ENCODE assay signal across 15 mouse cellular contexts in genomic region chr17:24697985-24698384, GRCm38 (mm10). TPM values are rescaled to one million over a fixed set of nuclear protein-coding genes. Genes with fewer than 3 reads are reported as not detected.
DNase-seq lines count a peak whose midpoint lies in the region; ATAC-seq lines count a peak whose summit lies in the region.
"Had no signal": no experiment of that assay in that cellular context is flagged by ENCODE, and none has a peak within 500 bp of the region (broad histone marks: within the 10 kb centered on the region; RNA-seq: fewer than 3 reads in every experiment).

No protein-coding gene starts in this region.

- H3K4me2 ChIP-seq in hindbrain, embryonic 12.5 days (replicated peaks), result peak overlapping the region; percentile 15; the same call in 1 of the 2 replicates
- H3K4me2 ChIP-seq in hindbrain, embryonic 14.5 days (replicated peaks), result no peak overlapping the region
- peak overlapping the region; percentile 21; the same call in 1 of the 2 replicates for H3K4me2 ChIP-seq in intestine, embryonic 16.5 days (ENCODE audit: low read depth, low read length)

- H3K27me3 ChIP-seq in hindbrain, embryonic 12.5 days, result peaks cover 8% of the 10 kb centered on the region; the same call in 1 of the 2 replicates
- no peaks in the 10 kb centered on the region for H3K27me3 ChIP-seq in hindbrain, embryonic 14.5 days (ENCODE audit: control insufficient read depth, insufficient read depth, low read length)
- H3K27me3 ChIP-seq in intestine, embryonic 16.5 days (replicated peaks; ENCODE audit: control insufficient read depth, insufficient read depth, low read length), result no peaks in the 10 kb centered on the region

- H3K4me1 ChIP-seq in hindbrain, embryonic 12.5 days, result peaks cover 26% of the 10 kb centered on the region
- H3K4me1 ChIP-seq in hindbrain, embryonic 14.5 days (replicated peaks; ENCODE audit: control insufficient read depth, insufficient read depth, low read length), result peaks cover 16% of the 10 kb centered on the region
- peaks cover 23% of the 10 kb centered on the region for H3K4me1 ChIP-seq in intestine, embryonic 16.5 days (ENCODE audit: control insufficient read depth, insufficient read depth, low read length)

- H3K36me3 ChIP-seq in hindbrain, embryonic 12.5 days, result peaks cover 36% of the 10 kb centered on the region
- peaks cover 41% of the 10 kb centered on the region for H3K36me3 ChIP-seq in hindbrain, embryonic 14.5 days (replicated peaks; ENCODE audit: control insufficient read depth, insufficient read depth)
- H3K36me3 ChIP-seq in intestine, embryonic 16.5 days (ENCODE audit: control insufficient read depth, insufficient read depth, low read length), result peaks cover 17% of the 10 kb centered on the region

- peak overlapping the region; percentile 57 for H3K27ac ChIP-seq in hindbrain, embryonic 12.5 days
- no peak overlapping the region for H3K27ac ChIP-seq in hindbrain, embryonic 14.5 days
- peak overlapping the region; percentile 90 for H3K27ac ChIP-seq in intestine, embryonic 16.5 days (ENCODE audit: low read length)
- H3K27ac ChIP-seq: left cerebral cortex, adult 2 months; liver, embryonic 15.5 days had no signal

- H3K4me3 ChIP-seq in hindbrain, embryonic 12.5 days, result no peak overlapping the region
- H3K4me3 ChIP-seq in hindbrain, embryonic 14.5 days (replicated peaks; ENCODE audit: low read length), result no peak overlapping the region
- 0 out of 2 replicates have a peak overlapping the region, but pooled peaks have one; percentile 21 for H3K4me3 ChIP-seq in intestine, embryonic 16.5 days (ENCODE audit: low read length)
- H3K4me3 ChIP-seq: erythroblast, embryonic 14.5 days; left cerebral cortex, adult 2 months; liver, embryonic 15.5 days had no signal

- H3K9me3 ChIP-seq in hindbrain, embryonic 12.5 days (replicated peaks), result no peaks in the 10 kb centered on the region
- no peaks in the 10 kb centered on the region for H3K9me3 ChIP-seq in hindbrain, embryonic 14.5 days (ENCODE audit: control insufficient read depth, low read length)
- no peaks in the 10 kb centered on the region for H3K9me3 ChIP-seq in intestine, embryonic 16.5 days (ENCODE audit: control insufficient read depth, low read length)
- H3K9me3 ChIP-seq: liver, embryonic 15.5 days had no signal

- no peak overlapping the region for H3K9ac ChIP-seq in hindbrain, embryonic 12.5 days
- no peak overlapping the region for H3K9ac ChIP-seq in hindbrain, embryonic 14.5 days
- H3K9ac ChIP-seq in intestine, embryonic 16.5 days (ENCODE audit: low read depth, low read length), result peak overlapping the region; percentile 38
- H3K9ac ChIP-seq: liver, embryonic 15.5 days had no signal

- 19% methylated on average over 5 of the region's 5 CpGs for WGBS in hindbrain, embryonic 12.5 days
- 14% methylated on average over 5 of the region's 5 CpGs for WGBS in hindbrain, embryonic 14.5 days
- WGBS in intestine, embryonic 16.5 days, result 19% methylated on average over 5 of the region's 5 CpGs

- ATAC-seq in hindbrain, embryonic 12.5 days (ENCODE audit: low FRiP score), result no peak
- ATAC-seq in hindbrain, embryonic 14.5 days (ENCODE audit: low FRiP score), result no peak
- peak; percentile 17; the same call in 1 of the 2 replicates for ATAC-seq in intestine, embryonic 16.5 days

- DNase-seq in hindbrain, embryonic 14.5 days (ENCODE audit: low spot score), result no peak
- peak; percentile 48 for DNase-seq in thymus, postnatal 14 days
- no peak for DNase-seq in thymus, postnatal 0 days (ENCODE audit: low spot score)
- DNase-seq in gastrocnemius, postnatal 25 days, result no peak
- no peak for DNase-seq in cerebellum, adult 18-20 months
- DNase-seq: kidney, adult 9 months; midbrain, embryonic 14.5 days; right cerebral cortex, postnatal 25 days had no signal

RNA-seq across cellular contexts. Expression of gene Noxo1, which starts 2.0 kb away (rescaled TPM):
- 3.6 and 4.8 TPM in 2 replicates for polyA plus RNA-seq in hindbrain, embryonic 12.5 days (2016; fragmentation: Nextera tagmentation; extraction: Ambion mirVana)
- 1.9 and 2.4 TPM in 2 replicates for polyA plus RNA-seq in hindbrain, embryonic 14.5 days (2014; fragmentation: Nextera tagmentation; extraction: Ambion mirVana)
- polyA plus RNA-seq in thymus, postnatal 0 days (2015; fragmentation: Nextera tagmentation; extraction: Ambion mirVana), result 2.3 and 3.0 TPM in 2 replicates
- polyA plus RNA-seq in intestine, embryonic 16.5 days (2015; fragmentation: Nextera tagmentation; extraction: Ambion mirVana), result 17.7 and 19.0 TPM in 2 replicates
- under 1 TPM; 0.59 to 0.61 TPM for total RNA-seq in gastrocnemius, postnatal 25 days (2021)

RNA-seq across cellular contexts. Expression of gene Gfer, which starts 2.0 kb away (rescaled TPM):
- polyA plus RNA-seq in hindbrain, embryonic 12.5 days (2016; fragmentation: Nextera tagmentation; extraction: Ambion mirVana), result 42.2 and 42.4 TPM in 2 replicates
- polyA plus RNA-seq in hindbrain, embryonic 14.5 days (2014; fragmentation: Nextera tagmentation; extraction: Ambion mirVana), result 35.2 and 43.4 TPM in 2 replicates
- polyA plus RNA-seq in thymus, postnatal 0 days (2015; fragmentation: Nextera tagmentation; extraction: Ambion mirVana), result 36.0 and 36.2 TPM in 2 replicates
- polyA plus RNA-seq in intestine, embryonic 16.5 days (2015; fragmentation: Nextera tagmentation; extraction: Ambion mirVana), result 47.3 and 48.5 TPM in 2 replicates
- total RNA-seq in gastrocnemius, postnatal 25 days (2021), result 10 to 100 TPM; 24.1 to 30.1 TPM

RNA-seq across cellular contexts. Expression of gene Syngr3, which starts 8.2 kb away (rescaled TPM):
- 30.6 and 32.1 TPM in 2 replicates for polyA plus RNA-seq in hindbrain, embryonic 12.5 days (2016; fragmentation: Nextera tagmentation; extraction: Ambion mirVana)
- polyA plus RNA-seq in hindbrain, embryonic 14.5 days (2014; fragmentation: Nextera tagmentation; extraction: Ambion mirVana), result 178 and 220 TPM in 2 replicates
- 0.09 and 0.13 TPM in 2 replicates for polyA plus RNA-seq in thymus, postnatal 0 days (2015; fragmentation: Nextera tagmentation; extraction: Ambion mirVana)
- polyA plus RNA-seq in intestine, embryonic 16.5 days (2015; fragmentation: Nextera tagmentation; extraction: Ambion mirVana), result 6.0 and 6.9 TPM in 2 replicates
- not detected for total RNA-seq in gastrocnemius, postnatal 25 days (2021)
- total RNA-seq: heart, postnatal 10 days; neutrophil, adult 5-6 weeks had no signal
- polyA plus RNA-seq: erythroblast, embryonic 14.5 days had no signal

RNA-seq across cellular contexts. Expression of gene Tbl3, which starts 9.5 kb away (rescaled TPM):
- 76.9 and 79.7 TPM in 2 replicates for polyA plus RNA-seq in hindbrain, embryonic 12.5 days (2016; fragmentation: Nextera tagmentation; extraction: Ambion mirVana)
- polyA plus RNA-seq in hindbrain, embryonic 14.5 days (2014; fragmentation: Nextera tagmentation; extraction: Ambion mirVana), result 58.3 and 64.3 TPM in 2 replicates
- 65.9 TPM in 2 replicates for polyA plus RNA-seq in thymus, postnatal 0 days (2015; fragmentation: Nextera tagmentation; extraction: Ambion mirVana)
- polyA plus RNA-seq in intestine, embryonic 16.5 days (2015; fragmentation: Nextera tagmentation; extraction: Ambion mirVana), result 63.5 and 68.4 TPM in 2 replicates
- total RNA-seq in gastrocnemius, postnatal 25 days (2021), result 10 to 100 TPM; 14.7 to 15.6 TPM

RNA-seq across cellular contexts. Expression of gene Rnf151, which starts 19.9 kb away (rescaled TPM):
- 0.18 and 0.35 TPM in 2 replicates for polyA plus RNA-seq in hindbrain, embryonic 12.5 days (2016; fragmentation: Nextera tagmentation; extraction: Ambion mirVana)
- polyA plus RNA-seq in hindbrain, embryonic 14.5 days (2014; fragmentation: Nextera tagmentation; extraction: Ambion mirVana), result not detected in 2 replicates
- 0.13 TPM in 1 of 2 replicates, not detected in the other for polyA plus RNA-seq in thymus, postnatal 0 days (2015; fragmentation: Nextera tagmentation; extraction: Ambion mirVana)
- 0.15 TPM in 1 of 2 replicates, not detected in the other for polyA plus RNA-seq in intestine, embryonic 16.5 days (2015; fragmentation: Nextera tagmentation; extraction: Ambion mirVana)
- total RNA-seq in gastrocnemius, postnatal 25 days (2021), result not detected
- total RNA-seq: heart, postnatal 10 days; neutrophil, adult 5-6 weeks had no signal
- polyA plus RNA-seq: liver, embryonic 15.5 days had no signal
